Mouse (Mus musculus) megakaryocyte, embryonic 14.5 days (primary cell): ENCODE data around the gene Pknox2. TPM values are rescaled to one million over a fixed set of nuclear protein-coding genes. Genes with fewer than 3 reads are reported as not detected.

ENCODE experiments used
- H3K27me3 ChIP-seq: replicated peaks from 2 replicates; pipeline ENCODE3; 2012; ENCODE audit warnings: inconsistent platforms
- H3K36me3 ChIP-seq: replicated peaks from 2 replicates; pipeline ENCODE3; 2012; ENCODE audit warnings: low read length, inconsistent platforms, mixed read lengths
- H3K4me1 ChIP-seq: 2 replicates; pipeline ENCODE4 v1.6.1; 2012; ENCODE audit warnings: inconsistent platforms
- H3K4me3 ChIP-seq: replicated peaks from 2 replicates; pipeline ENCODE3; 2012; ENCODE audit warnings: moderate library complexity, mild to moderate bottlenecking, inconsistent platforms
- H3K9me3 ChIP-seq: 2 replicates; pipeline ENCODE4 v1.6.1; 2012; ENCODE audit warnings: inconsistent platforms
- FLI1 ChIP-seq: IDR thresholded peaks from 2 replicates; pipeline ENCODE4 v1.6.1; 2012; ENCODE audit warnings: low read length, inconsistent platforms, mixed read lengths
- GATA1 ChIP-seq: IDR thresholded peaks from 3 replicates; pipeline ENCODE4 v1.6.1; 2012; ENCODE audit warnings: mixed read lengths, low read length, inconsistent platforms, borderline replicate concordance
- polyA plus RNA-seq: library from polyadenylated mRNA; stranded (reverse); fragments of >175 nt; gene quantifications from 2 replicates; pipeline ENCODE4 v1.2.3, GENCODE M21; 2012; ENCODE audit warnings: low replicate concordance; ENCODE audit not compliant: insufficient read depth

Pknox2 gene
- polyA plus RNA-seq, 1 experiment = 0.06 TPM

- TF ChIP-seq FLI1 (no peak), GATA1 (no peak)
- no peaks in the 10 kb centered on the region for H3K4me1 ChIP-seq
Observed at GRCm38 (mm10) chr9:37107546-37107945, 39.7 kb downstream of the Pknox2 start.

DNA sequence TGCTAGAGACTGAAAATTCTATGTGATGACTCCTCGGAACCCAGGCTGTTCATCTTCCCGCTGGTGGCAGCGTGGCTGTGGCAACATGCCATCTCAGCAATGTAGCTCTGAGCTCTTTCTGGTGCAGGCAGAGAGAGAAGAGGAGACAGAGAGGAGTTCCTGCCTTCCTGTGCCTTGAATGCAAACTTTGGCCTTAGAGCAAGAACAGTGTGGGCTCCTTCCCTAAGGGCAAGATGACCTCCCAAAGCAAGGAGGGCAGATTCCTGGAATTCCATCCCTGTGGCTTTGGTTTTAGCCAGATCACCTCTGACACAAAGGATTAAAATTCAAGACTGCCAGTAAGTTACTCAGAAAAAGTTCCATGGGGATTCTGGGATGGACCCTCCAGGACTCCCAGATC, 40.4 kb downstream of the Pknox2 start:
- peaks cover 12% of the 10 kb centered on the region for H3K27me3 ChIP-seq
- no peak overlapping the region for H3K4me3 ChIP-seq
- TF ChIP-seq FLI1 = no peak
- TF ChIP-seq GATA1 = no peak
- peaks cover 6% of the 10 kb centered on the region for H3K9me3 ChIP-seq
- no peaks in the 10 kb centered on the region for H3K4me1 ChIP-seq
- H3K36me3 ChIP-seq = no peaks in the 10 kb centered on the region

More at GRCm38 (mm10) chr9:37107546-37107945, 39.7 kb downstream of the Pknox2 start:
- Histone ChIP-seq H3K4me3 (no peak overlapping the region), H3K27me3 (peaks cover 10% of the 10 kb centered on the region), H3K9me3 (peaks cover 6% of the 10 kb centered on the region), H3K36me3 (no peaks in the 10 kb centered on the region)

- H3K4me3 ChIP-seq = no peak overlapping the region
- no peaks in the 10 kb centered on the region for H3K4me1 ChIP-seq
- peaks cover 6% of the 10 kb centered on the region for H3K9me3 ChIP-seq
- TF ChIP-seq FLI1 (no peak), GATA1 (no peak)
- H3K27me3 ChIP-seq = peaks cover 20% of the 10 kb centered on the region
- H3K36me3 ChIP-seq = no peaks in the 10 kb centered on the region
Observed at GRCm38 (mm10) chr9:37104249-37104648, 43.0 kb downstream of the Pknox2 start.

DNA sequence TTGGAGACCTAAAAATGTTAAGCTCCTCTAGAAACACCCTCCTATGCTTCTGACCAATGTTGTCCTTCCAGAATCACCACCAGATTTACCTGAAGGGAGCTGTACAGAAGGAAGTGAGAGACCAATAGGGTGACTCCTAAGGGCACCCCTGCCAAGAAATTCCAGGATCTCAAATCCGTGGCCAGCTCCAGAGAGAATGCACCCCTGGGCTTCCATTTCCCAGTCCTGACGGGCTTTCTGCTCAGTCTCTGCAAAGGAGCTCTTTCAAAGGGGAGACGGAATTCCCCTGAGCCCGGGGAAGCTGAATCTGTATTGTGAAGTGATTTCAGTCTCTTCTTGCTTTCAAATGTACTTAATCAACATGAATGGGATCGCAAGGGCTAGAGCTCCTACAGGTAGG, 43.4 kb downstream of the Pknox2 start:
- H3K9me3 ChIP-seq = peaks cover 2% of the 10 kb centered on the region; the same call in 1 of the 2 replicates
- H3K4me1 ChIP-seq = no peaks in the 10 kb centered on the region
- no peaks in the 10 kb centered on the region for H3K36me3 ChIP-seq
- H3K27me3 ChIP-seq = peaks cover 19% of the 10 kb centered on the region
- TF ChIP-seq GATA1 = no peak
- TF ChIP-seq FLI1 = no peak
- H3K4me3 ChIP-seq = no peak overlapping the region

DNA sequence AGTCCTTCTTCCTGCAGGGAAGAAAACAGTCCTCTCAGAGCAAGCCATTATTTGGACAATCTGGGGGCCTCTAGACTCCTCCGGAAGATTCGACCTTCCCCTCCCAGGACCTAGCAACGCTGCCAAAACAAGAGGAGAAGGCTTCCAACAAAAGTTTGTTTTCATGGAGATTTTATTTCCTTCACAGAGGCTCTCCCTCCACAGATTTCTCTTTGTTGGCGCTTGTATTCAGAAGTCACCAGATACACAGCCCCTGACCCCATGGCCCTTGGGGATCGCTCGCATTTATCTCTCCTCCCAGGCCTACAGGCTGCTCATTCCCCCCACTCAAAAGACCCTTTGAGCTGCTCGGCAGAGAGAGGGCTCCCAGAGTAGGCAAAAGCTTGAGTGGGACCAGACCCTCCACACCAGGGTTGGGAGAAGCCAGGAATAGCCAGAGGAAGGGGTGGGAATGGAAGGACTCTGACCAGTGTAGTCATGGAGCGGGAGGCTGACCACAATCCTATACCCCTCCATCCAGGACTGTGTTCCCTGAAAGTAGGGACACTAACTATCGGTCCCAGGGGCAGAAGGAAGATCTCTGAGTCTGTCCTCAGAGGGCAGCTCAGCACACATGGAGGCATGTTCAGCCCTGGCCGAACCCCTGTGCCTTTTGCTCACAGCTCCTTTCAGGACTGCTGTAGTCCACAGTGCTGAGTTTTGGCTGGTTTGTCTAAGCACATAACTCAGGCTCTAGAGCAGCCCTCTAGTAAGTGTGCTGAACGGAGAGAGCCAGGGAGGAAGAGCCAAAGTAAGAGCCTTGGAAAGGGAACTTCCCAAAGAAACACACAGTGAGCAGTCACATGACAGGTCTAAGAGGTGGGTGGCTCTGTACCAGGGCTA, 45.9 kb downstream of the Pknox2 start:
- H3K4me1 ChIP-seq = no peaks in the 10 kb centered on the region
- peaks cover 13% of the 10 kb centered on the region for H3K27me3 ChIP-seq
- no peak for TF ChIP-seq FLI1
- no peak for TF ChIP-seq GATA1
- H3K9me3 ChIP-seq = no peaks in the 10 kb centered on the region
- no peaks in the 10 kb centered on the region for H3K36me3 ChIP-seq
- no peak overlapping the region for H3K4me3 ChIP-seq

DNA sequence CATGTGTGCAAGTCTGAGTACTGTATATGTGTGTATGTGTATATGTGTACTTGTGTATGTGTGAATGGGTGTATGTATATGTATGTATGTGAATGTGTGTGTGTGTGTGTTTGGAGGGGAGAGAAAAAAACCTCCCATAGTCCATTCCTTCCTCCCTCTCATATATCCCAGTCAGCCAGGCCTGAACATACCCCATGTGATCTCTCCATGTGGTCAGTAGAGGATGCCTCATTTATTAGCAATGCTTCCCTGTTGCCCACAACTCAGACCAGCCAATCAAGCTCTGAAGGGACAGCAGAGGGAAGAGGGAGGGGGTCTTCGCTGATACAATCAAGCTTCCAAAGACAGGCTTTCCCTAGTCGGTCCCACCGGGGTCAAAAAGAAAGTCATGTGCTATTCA, 47.6 kb downstream of the Pknox2 start:
- Histone ChIP-seq H3K36me3 (no peaks in the 10 kb centered on the region), H3K9me3 (no peaks in the 10 kb centered on the region), H3K4me1 (no peaks in the 10 kb centered on the region), H3K4me3 (no peak overlapping the region), H3K27me3 (peaks cover 21% of the 10 kb centered on the region)
- TF ChIP-seq GATA1 (no peak), FLI1 (no peak)

- H3K4me3 ChIP-seq = no peak overlapping the region
Observed at GRCm38 (mm10) chr9:37098600-37098999, 48.6 kb downstream of the Pknox2 start.

DNA sequence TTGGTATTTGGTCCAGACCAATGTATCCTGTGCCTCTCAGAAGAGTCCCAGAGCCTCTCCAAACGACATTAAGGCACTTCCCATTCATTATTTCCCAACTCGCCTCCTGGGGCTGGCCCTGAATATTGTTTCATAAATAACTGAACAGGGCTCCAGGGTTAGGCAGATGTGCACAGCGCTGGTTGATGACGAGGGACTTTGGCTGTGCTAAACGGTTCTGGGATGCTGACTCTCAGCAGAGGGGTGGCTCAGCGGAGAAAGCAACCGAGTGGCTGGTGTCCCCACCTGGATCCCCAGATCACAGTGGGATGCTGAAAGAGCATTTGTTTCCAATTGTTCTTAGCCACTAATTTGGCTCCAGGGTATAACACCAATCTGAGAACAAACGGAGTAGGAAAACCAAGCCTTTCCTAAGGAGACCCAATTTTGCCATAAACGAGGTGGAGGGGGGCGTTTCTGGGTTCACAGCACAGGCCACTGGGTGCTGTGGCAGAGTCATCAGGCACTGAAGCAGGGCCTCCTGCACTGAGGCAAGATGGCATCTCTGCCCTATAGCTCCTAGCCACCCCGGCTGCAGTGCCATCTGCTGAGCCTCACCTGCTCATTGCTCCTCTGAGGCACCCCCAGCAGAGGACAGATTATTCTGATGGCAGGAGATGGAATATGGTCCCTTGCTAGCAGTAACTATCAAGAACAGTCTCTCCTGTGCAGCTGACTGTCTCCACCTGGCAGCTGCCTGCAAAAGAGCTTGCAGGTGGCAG, 52.8 kb downstream of the Pknox2 start:
- H3K9me3 ChIP-seq = no peaks in the 10 kb centered on the region
- peaks cover 18% of the 10 kb centered on the region for H3K27me3 ChIP-seq
- no peak overlapping the region for H3K4me3 ChIP-seq
- no peaks in the 10 kb centered on the region for H3K4me1 ChIP-seq
- H3K36me3 ChIP-seq = no peaks in the 10 kb centered on the region
- no peak for TF ChIP-seq FLI1
- TF ChIP-seq GATA1 = no peak

More at GRCm38 (mm10) chr9:37098600-37098999, 48.6 kb downstream of the Pknox2 start:
- H3K27me3 ChIP-seq = peaks cover 23% of the 10 kb centered on the region
- no peak for TF ChIP-seq FLI1
- no peak for TF ChIP-seq GATA1
- no peaks in the 10 kb centered on the region for H3K9me3 ChIP-seq
- H3K36me3 ChIP-seq = no peaks in the 10 kb centered on the region
- H3K4me1 ChIP-seq = no peaks in the 10 kb centered on the region

GRCm38 (mm10) chr9:37093086-37093485, 54.1 kb downstream of the Pknox2 start:
- TF ChIP-seq FLI1 (no peak), GATA1 (no peak)
- no peak overlapping the region for H3K4me3 ChIP-seq
- peaks cover 20% of the 10 kb centered on the region for H3K27me3 ChIP-seq
- H3K4me1 ChIP-seq = no peaks in the 10 kb centered on the region
- H3K36me3 ChIP-seq = no peaks in the 10 kb centered on the region
- H3K9me3 ChIP-seq = no peaks in the 10 kb centered on the region
